Mouse (Mus musculus): ENCODE results near the gene Gm7029.
"Not testable (repeated sequence)": the region's sequence is repeated elsewhere in the genome, so short reads cannot be mapped to it uniquely, and the experiment has no call there.

The Gm7029 gene

DNA sequence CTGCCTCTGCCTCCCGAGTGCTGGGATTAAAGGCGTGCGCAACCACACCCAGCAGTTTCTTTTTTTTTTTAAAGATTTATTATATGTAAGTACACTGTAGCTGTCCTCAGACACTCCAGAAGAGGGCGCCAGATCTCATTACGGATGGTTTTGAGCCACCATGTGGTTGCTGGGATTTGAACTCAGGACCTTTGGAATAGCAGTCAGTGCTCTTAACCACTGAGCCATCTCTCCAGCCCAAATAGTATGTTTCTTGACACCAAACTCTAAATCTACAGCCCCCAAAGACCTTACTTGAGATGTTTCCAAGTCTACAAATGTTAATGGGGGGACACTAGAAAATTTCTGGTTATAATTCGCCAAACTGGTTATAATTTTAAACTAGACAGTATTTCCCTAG is 18.3 kb downstream of the Gm7029 start:
- DNase-seq (ENCODE audit: low spot score): not testable (repeated sequence)

- DNase-seq (ENCODE audit: low spot score): no peak
Observed at GRCm38 (mm10) chr17:33892429-33892828, 18.8 kb downstream of the Gm7029 start.

DNA sequence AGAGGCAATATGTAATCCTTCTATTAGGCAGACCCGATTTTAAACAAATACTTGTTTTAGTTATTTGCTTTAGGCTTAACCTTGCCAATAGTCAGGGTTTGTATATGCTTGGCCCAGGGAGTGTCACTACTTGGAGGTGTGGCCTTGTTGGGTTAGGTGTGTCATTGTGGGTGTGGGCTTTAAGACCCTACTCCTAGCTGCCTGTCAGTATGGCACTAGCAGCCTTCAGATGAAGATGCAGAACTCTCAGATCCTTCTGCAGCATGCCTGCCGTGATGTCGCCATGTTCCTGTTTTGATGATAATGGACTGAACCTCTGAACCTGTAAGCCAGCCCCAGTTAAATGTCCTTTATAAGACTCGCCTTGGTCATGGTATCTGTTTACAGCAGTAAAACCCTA is 19.4 kb downstream of the Gm7029 start:
- DNase-seq (ENCODE audit: low spot score): not testable (repeated sequence)

GRCm38 (mm10) chr17:33897114-33897794 is 23.6 kb downstream of the Gm7029 start:
- DNase-seq (ENCODE audit: low spot score): no peak

DNA sequence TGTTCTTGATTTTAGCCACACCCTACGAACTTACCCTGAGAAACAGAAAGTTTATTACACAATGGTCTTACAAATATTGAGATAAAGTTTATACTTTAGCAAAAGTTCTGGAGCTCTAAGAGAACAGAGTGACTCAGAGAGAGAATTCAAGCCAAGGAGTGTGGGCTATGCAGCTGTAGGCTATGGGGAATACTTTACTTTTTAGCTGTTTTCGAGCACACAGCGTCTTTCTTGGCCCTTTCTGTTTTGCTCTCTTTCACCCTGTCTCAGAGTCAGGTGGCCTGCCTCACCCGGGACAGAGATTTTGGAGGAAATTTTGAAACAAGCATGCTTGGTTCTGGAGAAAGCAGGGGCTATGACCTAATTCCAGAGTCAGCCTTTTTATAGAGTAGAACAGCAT is 24.6 kb downstream of the Gm7029 start:
- DNase-seq (ENCODE audit: low spot score): not testable (repeated sequence)

DNA sequence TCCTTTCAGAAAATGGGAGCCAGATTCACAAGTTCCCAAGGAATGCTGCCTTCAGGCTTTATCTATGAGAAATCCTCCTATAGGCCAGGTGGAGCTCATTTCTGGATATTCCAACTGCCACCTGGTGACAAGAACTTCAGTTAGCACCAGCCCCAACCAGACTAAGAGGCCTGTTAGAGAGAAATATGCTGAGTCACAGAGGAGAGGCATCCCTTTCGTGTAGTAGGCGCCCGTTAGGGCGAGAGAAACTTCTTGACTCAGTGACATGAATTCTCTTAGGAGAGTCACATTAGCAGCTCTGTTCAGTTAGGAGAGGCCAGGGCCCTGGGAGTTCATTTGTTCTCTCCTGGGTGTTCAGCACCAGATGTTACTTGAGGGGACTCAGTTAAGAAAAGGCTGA is 26.0 kb downstream of the Gm7029 start:
- no peak for DNase-seq (ENCODE audit: low spot score)

DNA sequence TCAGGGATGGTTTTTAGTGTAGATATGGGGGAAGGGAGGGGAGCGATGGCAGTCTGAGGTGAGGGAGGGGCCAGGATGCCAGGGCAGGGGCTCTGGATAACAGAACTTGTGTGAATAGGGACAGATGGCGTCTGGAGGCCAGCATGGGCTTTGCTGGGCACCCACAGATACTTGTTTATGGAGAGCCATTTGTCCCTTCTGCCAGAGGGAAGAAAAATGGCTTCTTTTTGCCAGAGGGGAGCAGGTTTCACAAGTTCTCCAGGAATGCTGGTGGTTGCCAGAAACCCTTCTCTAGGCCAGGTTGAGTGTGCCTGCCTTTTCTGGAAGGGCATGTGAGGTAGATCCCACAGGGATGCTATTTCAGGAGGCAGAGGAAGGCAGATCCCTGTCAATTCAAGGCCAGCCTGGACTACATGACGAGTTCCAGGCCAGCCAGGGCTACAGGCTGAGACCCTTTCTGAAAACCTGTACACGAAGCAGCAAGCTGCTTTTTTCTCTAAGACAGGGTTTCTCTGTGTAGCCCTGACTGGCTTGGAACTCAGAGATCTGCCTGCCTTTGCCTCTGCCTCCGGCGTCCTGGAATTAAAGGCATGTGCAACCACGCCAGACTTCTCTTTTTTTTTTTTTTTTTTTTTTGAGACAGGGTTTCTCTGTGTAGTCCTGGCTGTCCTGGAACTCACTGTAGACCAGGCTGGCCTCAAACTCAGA is 26.8 kb downstream of the Gm7029 start:
- no peak for DNase-seq (ENCODE audit: low spot score)

DNA sequence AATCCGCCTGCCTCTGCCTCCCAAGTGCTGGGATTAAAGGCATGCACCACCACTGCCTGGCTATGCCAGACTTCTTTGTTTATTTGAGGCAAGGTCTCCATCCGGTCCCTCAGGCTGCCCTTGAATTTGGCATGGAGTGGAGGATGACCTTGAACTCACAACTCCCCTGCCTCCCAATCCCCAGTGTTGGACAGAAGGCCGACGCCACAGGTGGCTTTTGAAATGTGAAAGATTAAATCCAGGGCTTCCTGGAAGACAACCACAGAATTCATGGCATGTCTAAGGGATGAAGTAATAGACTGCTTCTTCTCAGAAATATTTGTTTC is 27.3 kb downstream of the Gm7029 start:
- DNase-seq (ENCODE audit: low spot score): no peak

DNA sequence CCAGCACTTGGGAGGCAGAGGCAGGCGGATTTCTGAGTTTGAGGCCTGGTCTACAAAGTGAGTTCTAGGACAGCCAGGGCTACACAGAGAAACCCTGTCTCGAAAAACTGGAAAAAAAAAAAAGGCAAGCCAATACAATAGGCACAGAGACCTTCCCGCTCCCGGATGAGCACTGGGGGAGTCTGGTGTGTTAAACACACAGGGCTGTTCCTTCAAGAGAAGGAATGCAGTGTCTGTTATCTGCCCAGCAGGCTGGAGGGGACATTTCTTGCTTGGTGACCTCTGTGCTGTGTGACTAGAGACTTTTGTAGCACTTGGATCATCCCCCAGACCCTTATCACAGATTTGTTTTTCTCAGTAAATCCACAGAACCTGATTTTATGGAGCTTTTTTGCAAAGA is 28.0 kb downstream of the Gm7029 start:
- no peak for DNase-seq (ENCODE audit: low spot score)

DNA sequence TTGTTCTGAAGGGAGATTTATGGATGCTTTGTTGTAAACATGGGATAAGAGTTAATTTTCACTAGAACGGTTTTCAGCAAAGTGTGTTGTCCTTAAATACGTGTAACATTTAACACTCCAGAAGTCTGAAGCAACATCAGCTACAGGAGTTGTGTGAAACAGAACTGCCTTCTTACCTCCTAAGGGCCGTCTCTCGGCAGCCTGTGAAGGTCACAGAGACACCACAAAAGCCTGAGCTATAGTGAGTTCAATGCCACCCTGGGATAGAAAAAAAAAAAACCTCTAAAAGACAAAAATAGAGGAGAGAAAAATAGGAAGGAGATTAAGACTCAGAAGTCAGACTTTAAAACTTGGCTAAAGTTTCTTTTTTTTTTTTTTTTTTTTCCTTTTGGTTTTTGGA is 28.4 kb downstream of the Gm7029 start:
- DNase-seq (ENCODE audit: low spot score): no peak

DNA sequence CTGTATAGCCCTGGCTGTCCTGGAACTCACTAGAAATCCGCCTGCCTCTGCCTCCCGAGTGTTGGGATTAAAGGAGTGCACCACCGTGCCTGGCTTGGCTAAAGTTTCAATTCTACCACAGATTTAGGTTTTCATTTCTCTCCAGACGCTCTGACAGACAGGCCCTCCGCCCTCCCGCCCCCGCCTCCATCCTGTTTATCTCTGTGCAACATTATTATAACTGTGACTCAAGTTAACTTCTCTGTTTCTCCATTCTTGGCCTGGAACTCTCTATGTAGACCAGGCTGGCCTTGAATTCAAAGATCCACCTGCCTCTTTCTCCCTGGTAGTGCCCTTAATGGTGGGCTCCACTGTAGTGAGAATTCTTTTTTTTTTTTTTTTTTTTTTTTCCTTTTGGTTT is 28.9 kb downstream of the Gm7029 start:
- no peak for DNase-seq (ENCODE audit: low spot score)

- DNase-seq (ENCODE audit: low spot score): not testable (repeated sequence)
Observed at GRCm38 (mm10) chr17:33903911-33904651, 30.4 kb downstream of the Gm7029 start.

- DNase-seq (ENCODE audit: low spot score): not testable (repeated sequence)
Observed at GRCm38 (mm10) chr17:33904835-33905234, 31.2 kb downstream of the Gm7029 start, which contains the start of gene Platr17. Gene Platr17 (plus strand): TSS chr17:33905135.

GRCm38 (mm10) chr17:33908331-33909076 is 34.9 kb downstream of the Gm7029 start:
- DNase-seq (ENCODE audit: low spot score): peak; percentile 45

- DNase-seq (ENCODE audit: low spot score): peak; percentile 98
Observed at GRCm38 (mm10) chr17:33909077-33909868, 35.6 kb downstream of the Gm7029 start, which contains the start of gene Daxx. Gene Daxx (plus strand): TSS chr17:33909414.

GRCm38 (mm10) chr17:33909869-33910250 is 36.2 kb downstream of the Gm7029 start:
- no peak for DNase-seq (ENCODE audit: low spot score)

- no peak for DNase-seq (ENCODE audit: low spot score)
Observed at GRCm38 (mm10) chr17:33910346-33911051, 36.9 kb downstream of the Gm7029 start.

- no peak for DNase-seq (ENCODE audit: low spot score)
Observed at GRCm38 (mm10) chr17:33911052-33911812, 37.6 kb downstream of the Gm7029 start.

DNA sequence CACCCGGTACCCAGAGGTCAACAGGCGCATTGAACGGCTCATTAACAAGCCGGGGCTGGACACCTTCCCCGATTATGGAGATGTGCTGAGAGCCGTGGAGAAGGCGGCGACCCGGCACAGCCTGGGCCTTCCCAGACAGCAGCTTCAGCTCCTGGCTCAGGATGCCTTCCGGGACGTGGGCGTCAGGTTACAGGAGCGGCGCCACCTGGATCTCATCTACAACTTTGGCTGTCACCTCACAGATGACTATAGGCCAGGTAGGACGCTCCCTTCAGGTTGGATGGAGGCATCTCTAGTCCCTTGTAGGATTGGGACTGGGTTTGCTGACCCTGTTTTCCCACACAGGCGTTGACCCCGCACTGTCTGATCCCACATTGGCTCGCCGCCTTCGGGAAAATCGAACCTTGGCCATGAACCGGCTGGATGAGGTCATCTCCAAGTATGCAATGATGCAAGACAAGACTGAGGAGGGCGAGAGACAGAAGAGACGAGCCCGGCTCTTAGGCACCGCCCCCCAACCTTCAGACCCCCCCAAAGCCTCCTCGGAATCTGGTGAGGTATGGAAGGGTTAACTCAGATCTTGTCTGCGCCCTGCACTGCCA is 38.3 kb downstream of the Gm7029 start:
- DNase-seq (ENCODE audit: low spot score): no peak

DNA sequence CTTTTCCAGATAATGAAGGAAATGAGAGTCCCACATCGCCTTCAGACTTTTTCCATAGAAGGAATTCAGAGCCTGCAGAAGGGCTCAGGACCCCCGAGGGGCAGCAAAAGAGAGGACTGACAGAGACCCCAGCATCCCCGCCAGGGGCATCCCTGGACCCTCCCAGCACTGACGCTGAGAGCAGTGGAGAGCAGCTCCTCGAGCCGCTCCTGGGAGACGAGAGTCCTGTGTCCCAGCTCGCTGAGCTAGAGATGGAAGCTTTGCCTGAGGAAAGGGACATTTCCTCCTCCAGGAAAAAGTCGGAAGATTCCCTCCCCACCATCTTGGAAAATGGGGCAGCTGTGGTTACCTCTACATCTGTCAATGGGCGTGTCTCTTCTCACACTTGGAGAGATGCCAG is 39.6 kb downstream of the Gm7029 start:
- DNase-seq (ENCODE audit: low spot score): no peak
